Mouse (Mus musculus) left cerebral cortex, postnatal 4 days (tissue): Measurements from ENCODE around the gene Sphk2. TPM values are rescaled to one million over a fixed set of nuclear protein-coding genes. Genes with fewer than 3 reads are reported as not detected.
"Not testable (repeated sequence)": the region's sequence is repeated elsewhere in the genome, so short reads cannot be mapped to it uniquely, and the experiment has no call there.

Experiments
- DNase-seq: peaks from one replicate; pipeline ENCODE4 v3.0.0-alpha.2; 2022
- intact Hi-C: fragments of 180-260 bp; cut with DNase I; formaldehyde crosslinking; loops from one replicate; pipeline ENCODE4 v1.15.1; 2025
- total RNA-seq, 2 experiments: library from RNA; stranded (reverse); gene quantifications; 2 replicates each; pipeline ENCODE4 v1.2.3; 2021

Gene Sphk2
- total RNA-seq, 2 experiments from 2014 or later = 23.6 to 24.6 TPM

DNA sequence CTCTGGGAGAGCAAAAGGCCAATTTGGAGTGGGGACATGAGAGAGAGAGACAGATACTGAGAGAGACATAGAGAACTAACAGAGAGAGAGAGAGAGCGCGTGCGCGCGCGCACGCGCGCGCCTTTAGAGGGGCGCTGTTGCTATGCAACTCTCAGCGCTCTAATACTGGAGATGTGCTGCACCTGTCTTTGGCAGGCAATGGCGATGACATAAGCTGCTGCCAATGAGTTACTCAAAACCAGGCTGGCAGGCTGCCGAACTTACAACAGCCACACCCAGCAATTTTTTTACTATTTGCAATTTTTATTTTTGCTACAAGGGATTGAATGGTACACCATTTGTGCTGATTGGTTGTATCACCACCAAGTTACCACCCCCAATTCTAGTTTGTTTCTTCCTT lies 50.0 kb downstream of the Sphk2 start:
- no peak for DNase-seq
- intact Hi-C loops = no loop called here

DNA sequence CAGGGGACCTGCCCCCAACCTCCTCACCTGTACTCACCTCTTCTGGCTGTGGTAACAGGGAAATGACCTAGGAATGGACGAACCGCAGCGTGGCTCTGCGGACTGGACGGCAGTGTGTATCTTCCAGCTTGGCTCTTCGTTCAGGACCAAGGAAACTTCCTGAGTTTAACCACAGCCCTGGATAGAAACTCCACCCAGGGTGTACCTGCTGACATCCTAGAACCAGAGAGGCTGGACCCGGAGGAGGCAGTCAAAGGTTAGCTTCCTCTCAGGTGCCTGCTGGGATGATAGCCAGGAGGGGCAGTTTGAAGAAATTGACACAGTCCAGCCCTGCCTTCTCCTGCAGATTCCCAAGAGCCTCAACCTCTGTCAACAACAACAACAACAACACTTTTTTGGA lies 51.6 kb downstream of the Sphk2 start, which contains the start of gene Fut2:
Gene Fut2 (minus strand): TSS at position 234 of the 400 bp plus-strand sequence.
- intact Hi-C loops = no loop called here
- DNase-seq = no peak

DNA sequence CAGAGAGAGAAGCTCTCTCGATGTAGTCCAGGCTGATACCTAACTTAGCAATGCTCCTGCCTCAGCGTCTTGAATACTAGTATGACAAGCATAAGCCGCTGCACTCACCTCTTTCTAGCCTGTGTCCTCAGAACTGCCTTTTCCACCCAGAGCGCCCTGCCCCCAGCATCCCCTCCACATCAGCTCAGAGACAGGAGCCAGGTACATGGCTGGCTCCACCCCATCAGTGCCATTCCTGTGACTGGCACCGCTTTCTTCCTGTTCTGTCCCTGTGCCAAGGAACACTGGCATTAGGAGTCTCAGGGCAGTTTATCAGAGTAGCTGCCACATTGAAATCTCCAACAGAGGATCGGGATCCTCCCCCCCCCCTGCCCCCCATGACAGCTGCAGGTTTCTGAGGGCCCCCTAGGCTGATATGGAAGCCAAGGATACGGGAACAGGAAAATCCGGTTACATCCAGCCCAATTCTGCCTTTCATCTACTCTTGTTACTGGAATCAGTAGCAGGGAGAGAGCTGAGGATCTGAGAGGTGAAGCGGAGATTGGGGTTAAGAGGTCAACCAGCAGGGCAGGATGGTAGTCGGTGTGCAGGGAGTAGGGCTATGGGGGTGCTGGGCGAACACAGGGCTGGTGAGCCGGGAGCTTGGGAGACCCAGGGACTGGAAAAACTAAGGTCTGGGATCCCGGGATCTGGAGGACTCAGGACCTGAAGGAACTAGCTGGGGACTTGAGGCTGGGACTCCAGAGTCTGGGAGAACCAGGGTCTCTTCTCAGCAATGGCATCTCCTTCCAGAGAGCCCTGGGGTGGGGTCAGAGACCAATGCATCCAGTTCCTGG lies 52.3 kb downstream of the Sphk2 start:
- intact Hi-C loops = no loop called here
- no peak for DNase-seq

DNA sequence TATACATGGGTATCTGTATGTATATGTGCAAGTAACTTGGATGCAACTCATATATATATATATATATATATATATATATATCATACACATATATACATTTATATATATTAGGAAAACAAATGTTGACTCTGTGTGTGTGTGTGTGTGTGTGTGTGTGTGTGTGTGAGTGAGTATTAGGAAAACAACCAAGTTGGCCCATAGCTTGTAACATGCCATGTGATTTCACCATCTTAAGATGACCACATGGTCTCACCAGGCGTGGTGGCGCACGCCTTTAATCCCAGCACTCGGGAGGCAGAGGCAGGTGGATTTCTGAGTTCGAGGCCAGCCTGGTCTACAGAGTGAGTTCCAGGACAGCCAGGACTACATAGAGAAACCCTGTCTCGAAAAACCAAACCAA lies 56.1 kb downstream of the Sphk2 start:
- DNase-seq, intact Hi-C loops: not testable (repeated sequence)

DNA sequence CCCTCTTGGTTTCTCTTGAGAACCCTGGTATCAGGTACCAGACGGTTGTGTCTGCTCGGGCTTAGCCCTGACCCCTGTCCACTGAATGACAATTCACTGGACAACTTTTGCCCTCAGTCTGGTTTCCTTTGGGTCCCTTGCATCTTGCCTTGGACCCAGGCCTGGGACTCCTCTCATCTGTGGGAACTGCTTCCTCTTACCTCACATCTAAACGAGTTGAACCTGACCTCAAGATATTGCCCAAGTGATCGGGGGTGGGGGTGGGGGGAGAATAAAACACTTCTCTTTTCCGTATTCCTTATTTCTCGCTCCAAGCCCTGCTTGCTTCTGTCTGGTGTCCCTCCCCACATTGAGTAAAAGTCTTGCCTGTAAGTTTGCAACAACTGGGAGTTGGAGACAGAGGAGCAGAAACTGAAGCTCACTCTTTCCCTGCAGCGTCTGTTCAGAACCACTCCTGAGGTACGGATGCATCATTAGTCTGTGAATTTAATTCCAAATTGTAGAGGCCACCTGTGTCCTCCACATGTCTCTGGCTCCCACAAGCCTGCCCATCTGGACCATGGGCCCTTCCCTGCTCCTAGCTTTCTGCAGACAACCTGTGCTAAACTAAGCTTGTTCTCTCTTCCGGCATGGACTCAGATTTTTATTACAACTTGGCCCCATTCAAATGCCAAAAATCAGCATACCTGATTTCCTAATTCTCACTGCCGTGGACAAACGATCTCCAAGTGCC lies 56.9 kb downstream of the Sphk2 start:
- intact Hi-C loops = no loop called here
- DNase-seq = no peak

Other genes starting within 250 kb of the Sphk2 start
- under 1 TPM; 0.22 to 0.24 TPM for gene Tulp2, start 236.1 kb downstream of the Sphk2 start, total RNA-seq
- not detected for gene Gm45808, start 231.2 kb downstream of the Sphk2 start, total RNA-seq
- gene Dhdh, start 229.2 kb downstream of the Sphk2 start, total RNA-seq = 1 to 10 TPM; 2.6 to 3.2 TPM
- gene Nucb1, start 207.6 kb downstream of the Sphk2 start, total RNA-seq = 100 to 1,000 TPM; 110 to 116 TPM
- gene Ppp1r15a, start 191.7 kb downstream of the Sphk2 start, total RNA-seq = 10 to 100 TPM; 19.0 to 24.6 TPM
- 1 to 10 TPM in 1 of 2 experiments, under 1 TPM in 1; 0.90 to 2.7 TPM for gene Plekha4, start 191.7 kb downstream of the Sphk2 start, total RNA-seq
- gene Hsd17b14, start 163.1 kb downstream of the Sphk2 start, total RNA-seq = not detected
- 10 to 100 TPM; 22.9 to 25.3 TPM for gene Bcat2, start 147.8 kb downstream of the Sphk2 start, total RNA-seq
- not detected for gene Fgf21, start 102.5 kb downstream of the Sphk2 start, total RNA-seq
- gene Fut1, start 100.7 kb downstream of the Sphk2 start, total RNA-seq = under 1 TPM in 1 of 2 experiments, not detected in 1; 0.14 TPM
- under 1 TPM in 1 of 2 experiments, not detected in 1; 0.20 TPM for gene Izumo1, start 96.2 kb downstream of the Sphk2 start, total RNA-seq
- 10 to 100 TPM; 23.5 to 25.1 TPM for gene Rasip1, start 90.5 kb downstream of the Sphk2 start, total RNA-seq
- 1 to 10 TPM; 1.7 to 2.6 TPM for gene Mamstr, start 78.0 kb downstream of the Sphk2 start, total RNA-seq
- not detected for gene Fut2, start 51.6 kb downstream of the Sphk2 start, total RNA-seq
- under 1 TPM in 1 of 2 experiments, not detected in 1; 0.34 TPM for gene Ntn5, start 34.0 kb downstream of the Sphk2 start, total RNA-seq
- under 1 TPM; 0.18 to 0.20 TPM for gene Sec1, start 23.6 kb downstream of the Sphk2 start, total RNA-seq
- gene Car11, start 18.2 kb downstream of the Sphk2 start, total RNA-seq = 100 to 1,000 TPM; 136 to 144 TPM
- 10 to 100 TPM; 19.1 to 22.2 TPM for gene Dbp, start 12.9 kb downstream of the Sphk2 start, total RNA-seq
- gene Rpl18, start 2.5 kb downstream of the Sphk2 start, total RNA-seq = 100 to 1,000 TPM; 640 to 672 TPM
- 1 to 10 TPM in 1 of 2 experiments, under 1 TPM in 1; 0.62 to 1.1 TPM for gene Fam83e, start 3.2 kb upstream of the Sphk2 start, total RNA-seq
- not detected for gene Spaca4, start 7.8 kb upstream of the Sphk2 start, total RNA-seq
- gene Lmtk3, start 65.7 kb upstream of the Sphk2 start, total RNA-seq = 100 to 1,000 TPM; 304 to 352 TPM
- gene Sult2b1, start 66.7 kb upstream of the Sphk2 start, total RNA-seq = 1 to 10 TPM; 4.9 to 5.5 TPM
- 100 to 1,000 TPM; 249 TPM for gene Cyth2, start 96.6 kb upstream of the Sphk2 start, total RNA-seq
- 1 to 10 TPM; 1.6 to 2.1 TPM for gene Kcnj14, start 106.8 kb upstream of the Sphk2 start, total RNA-seq
- 10 to 100 TPM; 31.8 to 35.5 TPM for gene Grwd1, start 112.9 kb upstream of the Sphk2 start, total RNA-seq
- 100 to 1,000 TPM in 1 of 2 experiments, 10 to 100 TPM in 1; 98.9 to 109 TPM for gene Kdelr1, start 154.8 kb upstream of the Sphk2 start, total RNA-seq
- gene Grin2d, start 160.4 kb upstream of the Sphk2 start, total RNA-seq = 10 to 100 TPM; 31.9 to 39.5 TPM
- under 1 TPM in 1 of 2 experiments, not detected in 1; 0.52 TPM for gene Syngr4, start 178.7 kb upstream of the Sphk2 start, total RNA-seq
- 10 to 100 TPM; 16.8 to 19.7 TPM for gene Tmem143, start 178.9 kb upstream of the Sphk2 start, total RNA-seq
- gene Emp3, start 203.4 kb upstream of the Sphk2 start, total RNA-seq = 10 to 100 TPM in 1 of 2 experiments, 1 to 10 TPM in 1; 6.9 to 13.4 TPM
- gene Ccdc114, start 206.1 kb upstream of the Sphk2 start, total RNA-seq = 1 to 10 TPM; 1.9 to 2.4 TPM